ENCODE assay signal across 16 mouse cellular contexts in genomic region chr4:37727414-37727813, GRCm38 (mm10).
"Had no signal": no experiment of that assay in that cellular context is flagged by ENCODE, and none has a peak within 500 bp of the region (broad histone marks: within the 10 kb centered on the region; RNA-seq: fewer than 3 reads in every experiment).

No protein-coding gene starts in this region.

- H3K27ac ChIP-seq: kidney, postnatal 0 days; left cerebral cortex, adult 2 months; liver, embryonic 14.5 days; macrophage; midbrain, embryonic 13.5 days had no signal

- DNase-seq: kidney, adult 2 months; kidney, postnatal 36 days; layer of hippocampus, postnatal 36 days; liver, postnatal 0 days; lung, embryonic 14.5 days; thymus, adult 18-20 months; thymus, postnatal 14 days; thymus, postnatal 4 days had no signal

- H3K4me1 ChIP-seq: midbrain, embryonic 13.5 days had no signal

- ATAC-seq: intestine, postnatal 0 days; liver, postnatal 0 days; lung, postnatal 0 days; midbrain, embryonic 13.5 days; midbrain, embryonic 16.5 days had no signal

- H3K36me3 ChIP-seq: midbrain, embryonic 13.5 days had no signal

- H3K4me3 ChIP-seq: left cerebral cortex, adult 2 months; midbrain, embryonic 13.5 days had no signal

- H3K27me3 ChIP-seq: midbrain, embryonic 13.5 days had no signal

- H3K4me2 ChIP-seq: lung, embryonic 14.5 days; midbrain, embryonic 13.5 days had no signal

- H3K9ac ChIP-seq: liver, embryonic 14.5 days; liver, postnatal 0 days; lung, embryonic 14.5 days; midbrain, embryonic 13.5 days had no signal

- H3K9me3 ChIP-seq: midbrain, embryonic 13.5 days had no signal
